Mouse (Mus musculus) thymus, postnatal 0 days (tissue): ENCODE results near the gene H13. TPM values are rescaled to one million over a fixed set of nuclear protein-coding genes. Genes with fewer than 3 reads are reported as not detected.

ENCODE experiments used
- DNase-seq: peaks from one replicate; pipeline ENCODE4 v3.0.0-alpha.2; 2015; ENCODE audit warnings: low spot score
- polyA plus RNA-seq: library from polyadenylated mRNA; unstranded; fragments of >200 nt; fragmentation: Nextera tagmentation; extraction: Ambion mirVana; gene quantifications from 2 replicates; pipeline ENCODE4 v1.2.1, GENCODE M21; 2015

The H13 gene
- polyA plus RNA-seq, 1 experiment from 2014 or later = 200 TPM

- no peak for DNase-seq
Observed at GRCm38 (mm10) chr2:152729013-152729635, 59.9 kb downstream of the H13 start.

GRCm38 (mm10) chr2:152729636-152730020 is 60.4 kb downstream of the H13 start:
- no peak for DNase-seq

GRCm38 (mm10) chr2:152733201-152733600 is 63.9 kb downstream of the H13 start:
- no peak for DNase-seq

GRCm38 (mm10) chr2:152734501-152734900 is 65.2 kb downstream of the H13 start:
- DNase-seq = no peak

- peak; percentile 78 for DNase-seq
Observed at GRCm38 (mm10) chr2:152734984-152735383, 65.7 kb downstream of the H13 start.

GRCm38 (mm10) chr2:152736090-152736601 is 66.9 kb downstream of the H13 start, which contains the start of gene Id1:
Id1 (plus strand) TSS chr2:152736251.
- DNase-seq = peak; percentile 90

GRCm38 (mm10) chr2:152736748-152737147 is 67.5 kb downstream of the H13 start:
- no peak for DNase-seq

- no peak for DNase-seq
Observed at GRCm38 (mm10) chr2:152737306-152738221, 68.3 kb downstream of the H13 start.

GRCm38 (mm10) chr2:152738341-152738740 is 69.1 kb downstream of the H13 start:
- DNase-seq = no peak

- DNase-seq = peak; percentile 60
Observed at GRCm38 (mm10) chr2:152739031-152739841, 70.0 kb downstream of the H13 start.

- DNase-seq = no peak
Observed at GRCm38 (mm10) chr2:152739842-152740260, 70.6 kb downstream of the H13 start.

GRCm38 (mm10) chr2:152740490-152740889 is 71.2 kb downstream of the H13 start:
- no peak for DNase-seq

GRCm38 (mm10) chr2:152741153-152742041 is 72.1 kb downstream of the H13 start:
- peak; percentile 45 for DNase-seq

- peak; percentile 75 for DNase-seq
Observed at GRCm38 (mm10) chr2:152742435-152742834, 73.2 kb downstream of the H13 start.

GRCm38 (mm10) chr2:152753944-152754711 is 84.9 kb downstream of the H13 start, which contains the start of gene Cox4i2:
Cox4i2 (plus strand) TSS chr2:152754173.
- peak; percentile 45 for DNase-seq

GRCm38 (mm10) chr2:152756474-152757393 is 87.5 kb downstream of the H13 start:
- DNase-seq = no peak

GRCm38 (mm10) chr2:152757478-152757877 is 88.2 kb downstream of the H13 start:
- DNase-seq = no peak
